Mouse (Mus musculus): Measurements from ENCODE around the gene Sp2.
A peak's percentile ranks its signal among the peaks of the same experiment; 100 is the strongest.

The Sp2 gene

GRCm38 (mm10) chr11:96938426-96938800, 44.3 kb downstream of the Sp2 start:
- DNase-seq (ENCODE audit: low spot score in 2 of 2) = no peak

GRCm38 (mm10) chr11:96937549-96938425, 45.0 kb downstream of the Sp2 start:
- peak; percentile 35 to 41 for DNase-seq (ENCODE audit: low spot score in 2 of 2)

- no peak for DNase-seq (ENCODE audit: low spot score in 2 of 2)
Measured at GRCm38 (mm10) chr11:96935872-96936650, 46.7 kb downstream of the Sp2 start.

GRCm38 (mm10) chr11:96934921-96935356, 47.8 kb downstream of the Sp2 start:
- DNase-seq (ENCODE audit: low spot score in 2 of 2) = peak; percentile 46 to 58

GRCm38 (mm10) chr11:96933562-96934276, 49.0 kb downstream of the Sp2 start:
- DNase-seq (ENCODE audit: low spot score in 2 of 2) = no peak

- DNase-seq (ENCODE audit: low spot score in 2 of 2) = no peak
Measured at GRCm38 (mm10) chr11:96931327-96932062, 51.3 kb downstream of the Sp2 start.

- no peak for DNase-seq (ENCODE audit: low spot score in 2 of 2)
Measured at GRCm38 (mm10) chr11:96929766-96930331, 52.9 kb downstream of the Sp2 start.

GRCm38 (mm10) chr11:96929096-96929765, 53.5 kb downstream of the Sp2 start:
- DNase-seq (ENCODE audit: low spot score in 2 of 2) = no peak

GRCm38 (mm10) chr11:96928691-96929090, 54.1 kb downstream of the Sp2 start:
- DNase-seq (ENCODE audit: low spot score in 2 of 2) = no peak

- no peak for DNase-seq (ENCODE audit: low spot score in 2 of 2)
Measured at GRCm38 (mm10) chr11:96928088-96928487, 54.7 kb downstream of the Sp2 start, which contains the start of gene Prr15l. Gene Prr15l, plus strand, starts transcription at chr11:96928104.

- no peak for DNase-seq (ENCODE audit: low spot score in 2 of 2)
Measured at GRCm38 (mm10) chr11:96926587-96926986, 56.2 kb downstream of the Sp2 start.

GRCm38 (mm10) chr11:96925469-96926148, 57.1 kb downstream of the Sp2 start:
- no peak for DNase-seq (ENCODE audit: low spot score in 2 of 2)

GRCm38 (mm10) chr11:96924861-96925260, 57.9 kb downstream of the Sp2 start:
- DNase-seq (ENCODE audit: low spot score in 2 of 2) = peak; percentile 33 to 51

GRCm38 (mm10) chr11:96919003-96919402, 63.8 kb downstream of the Sp2 start:
- DNase-seq (ENCODE audit: low spot score in 2 of 2) = no peak

- DNase-seq (ENCODE audit: low spot score in 2 of 2) = no peak
Measured at GRCm38 (mm10) chr11:96917415-96917814, 65.3 kb downstream of the Sp2 start.

- no peak for DNase-seq (ENCODE audit: low spot score in 2 of 2)
Measured at GRCm38 (mm10) chr11:96916885-96917396, 65.8 kb downstream of the Sp2 start.

GRCm38 (mm10) chr11:96916044-96916884, 66.5 kb downstream of the Sp2 start, which contains the start of gene Cdk5rap3:
Gene Cdk5rap3, minus strand, starts transcription at chr11:96916496.
- peak; percentile 99 for DNase-seq (ENCODE audit: low spot score in 2 of 2)

GRCm38 (mm10) chr11:96912682-96913081, 70.1 kb downstream of the Sp2 start:
- peak; percentile 75 to 86 for DNase-seq (ENCODE audit: low spot score in 2 of 2)

- DNase-seq (ENCODE audit: low spot score in 2 of 2) = peak; percentile 80 to 82
Measured at GRCm38 (mm10) chr11:96910003-96910402, 72.8 kb downstream of the Sp2 start.
